Mouse (Mus musculus): ENCODE data around the gene Arhgap24. TPM values are rescaled to one million over a fixed set of nuclear protein-coding genes. Genes with fewer than 3 reads are reported as not detected.

Gene Arhgap24
- polyA plus RNA-seq, 1 experiment from 2014 or later = 10.0 TPM

DNA sequence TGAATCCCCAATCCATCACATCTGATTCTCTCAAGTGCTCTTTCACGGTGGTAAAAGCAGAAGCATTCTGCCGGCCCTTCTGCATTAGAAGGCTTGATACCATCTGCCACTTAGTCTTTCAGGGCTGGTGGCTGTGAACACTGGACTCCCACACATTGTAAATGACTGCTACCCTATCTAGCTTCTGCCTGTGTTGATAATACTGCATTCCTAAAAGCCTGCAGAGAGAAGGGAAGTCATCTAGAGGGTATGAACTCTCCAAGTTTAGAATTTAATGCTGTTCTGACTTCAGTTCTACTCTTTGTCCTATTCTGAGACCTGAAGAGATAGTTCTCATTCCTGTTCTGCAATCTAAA is 271.1 kb downstream of the Arhgap24 start:
- Histone ChIP-seq H3K27ac (replicated peaks; ENCODE audit: low read depth, low read length) (no peak overlapping the region), H3K36me3 (replicated peaks; ENCODE audit: control insufficient read depth, insufficient read depth, low read depth, low read length) (no peaks in the 10 kb centered on the region), H3K27me3 (ENCODE audit: control insufficient read depth, insufficient read depth, low read length) (no peaks in the 10 kb centered on the region), H3K4me2 (ENCODE audit: low read depth, low read length) (no peak overlapping the region), H3K4me3 (ENCODE audit: low read depth, low read length) (no peak overlapping the region), H3K9ac (replicated peaks; ENCODE audit: low read length) (no peak overlapping the region), H3K9me3 (replicated peaks; ENCODE audit: control insufficient read depth, low read length) (no peaks in the 10 kb centered on the region), H3K4me1 (ENCODE audit: control insufficient read depth, insufficient read depth, low read length) (no peaks in the 10 kb centered on the region)
- no peak for DNase-seq (ENCODE audit: low spot score)
- no peak for ATAC-seq (replicated peaks; ENCODE audit: insufficient number of reproducible peaks, low FRiP score, low TSS enrichment, low read depth)
- 26% methylated on average over 2 of the region's 2 CpGs for WGBS

DNA sequence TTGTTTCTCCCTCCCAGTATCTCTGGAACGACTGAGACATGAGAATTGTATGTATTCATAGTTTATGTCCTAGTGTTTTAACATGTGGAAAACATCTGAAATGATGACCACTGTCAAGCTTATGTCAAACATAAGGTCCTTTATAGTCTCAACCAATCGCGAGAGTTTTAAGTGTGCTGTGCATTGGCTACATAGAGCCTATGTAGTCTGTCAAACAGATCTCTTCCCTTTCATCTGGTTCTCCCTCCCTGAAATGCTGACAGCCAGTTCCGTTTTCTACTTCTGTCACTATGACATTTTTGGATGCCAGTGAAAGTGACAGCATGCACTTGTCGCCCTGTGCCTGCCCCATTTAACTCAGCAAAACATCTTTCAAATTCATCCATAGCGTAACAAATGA is 275.8 kb downstream of the Arhgap24 start:
- ATAC-seq (replicated peaks; ENCODE audit: insufficient number of reproducible peaks, low FRiP score, low TSS enrichment, low read depth) = no peak
- no peak overlapping the region for H3K9ac ChIP-seq (replicated peaks; ENCODE audit: low read length)
- no peak overlapping the region for H3K27ac ChIP-seq (replicated peaks; ENCODE audit: low read depth, low read length)
- no peaks in the 10 kb centered on the region for H3K4me1 ChIP-seq (ENCODE audit: control insufficient read depth, insufficient read depth, low read length)
- WGBS = 83% methylated on average over 6 of the region's 6 CpGs
- no peak overlapping the region for H3K4me3 ChIP-seq (ENCODE audit: low read depth, low read length)
- H3K36me3 ChIP-seq (replicated peaks; ENCODE audit: control insufficient read depth, insufficient read depth, low read depth, low read length) = no peaks in the 10 kb centered on the region
- no peak for DNase-seq (ENCODE audit: low spot score)
- no peaks in the 10 kb centered on the region for H3K27me3 ChIP-seq (ENCODE audit: control insufficient read depth, insufficient read depth, low read length)
- no peaks in the 10 kb centered on the region for H3K9me3 ChIP-seq (replicated peaks; ENCODE audit: control insufficient read depth, low read length)
- H3K4me2 ChIP-seq (ENCODE audit: low read depth, low read length) = no peak overlapping the region

GRCm38 (mm10) chr5:102765694-102766093 is 284.5 kb downstream of the Arhgap24 start:
- Histone ChIP-seq H3K9ac (replicated peaks; ENCODE audit: low read length) (no peak overlapping the region), H3K36me3 (replicated peaks; ENCODE audit: control insufficient read depth, insufficient read depth, low read depth, low read length) (no peaks in the 10 kb centered on the region), H3K4me2 (ENCODE audit: low read depth, low read length) (no peak overlapping the region), H3K27me3 (ENCODE audit: control insufficient read depth, insufficient read depth, low read length) (no peaks in the 10 kb centered on the region), H3K4me3 (ENCODE audit: low read depth, low read length) (no peak overlapping the region), H3K4me1 (ENCODE audit: control insufficient read depth, insufficient read depth, low read length) (no peaks in the 10 kb centered on the region), H3K9me3 (replicated peaks; ENCODE audit: control insufficient read depth, low read length) (no peaks in the 10 kb centered on the region), H3K27ac (replicated peaks; ENCODE audit: low read depth, low read length) (no peak overlapping the region)
- DNase-seq (ENCODE audit: low spot score) = no peak
- 76% methylated on average over 10 of the region's 10 CpGs for WGBS
- ATAC-seq (replicated peaks; ENCODE audit: insufficient number of reproducible peaks, low FRiP score, low TSS enrichment, low read depth) = no peak

GRCm38 (mm10) chr5:102766311-102767057 is 285.3 kb downstream of the Arhgap24 start:
- H3K9ac ChIP-seq (replicated peaks; ENCODE audit: low read length) = no peak overlapping the region
- no peak for ATAC-seq (replicated peaks; ENCODE audit: insufficient number of reproducible peaks, low FRiP score, low TSS enrichment, low read depth)
- WGBS = 76% methylated on average over 6 of the region's 6 CpGs

DNA sequence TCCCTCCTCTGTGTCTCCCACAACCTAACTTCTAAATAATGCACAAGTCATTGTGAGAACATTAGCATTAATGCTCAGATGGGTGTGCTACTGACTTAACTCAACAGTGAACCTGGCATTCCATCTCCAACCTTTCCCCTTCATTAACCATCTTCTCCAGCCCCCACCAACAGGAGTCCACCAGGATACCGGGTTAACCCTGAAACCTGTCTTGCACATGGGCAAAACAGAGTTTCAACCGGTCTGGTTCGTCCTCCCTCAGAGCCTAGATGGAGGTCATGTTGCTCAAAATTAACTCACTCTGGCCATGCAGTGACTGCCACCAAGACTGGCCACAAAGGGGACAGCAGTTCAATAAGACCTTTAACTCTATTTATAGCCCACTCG is 285.9 kb downstream of the Arhgap24 start:
- Histone ChIP-seq H3K4me1 (ENCODE audit: control insufficient read depth, insufficient read depth, low read length) (no peaks in the 10 kb centered on the region), H3K4me2 (ENCODE audit: low read depth, low read length) (no peak overlapping the region), H3K36me3 (replicated peaks; ENCODE audit: control insufficient read depth, insufficient read depth, low read depth, low read length) (no peaks in the 10 kb centered on the region), H3K4me3 (ENCODE audit: low read depth, low read length) (no peak overlapping the region), H3K27ac (replicated peaks; ENCODE audit: low read depth, low read length) (no peak overlapping the region), H3K27me3 (ENCODE audit: control insufficient read depth, insufficient read depth, low read length) (no peaks in the 10 kb centered on the region), H3K9ac (replicated peaks; ENCODE audit: low read length) (no peak overlapping the region), H3K9me3 (replicated peaks; ENCODE audit: control insufficient read depth, low read length) (no peaks in the 10 kb centered on the region)
- ATAC-seq (replicated peaks; ENCODE audit: insufficient number of reproducible peaks, low FRiP score, low TSS enrichment, low read depth) (no peak), DNase-seq (ENCODE audit: low spot score) (no peak)
- WGBS = 84% methylated on average over 4 of the region's 4 CpGs

More at GRCm38 (mm10) chr5:102766311-102767057, 285.3 kb downstream of the Arhgap24 start:
- peak; percentile 67 for DNase-seq (ENCODE audit: low spot score)
- Histone ChIP-seq H3K4me3 (ENCODE audit: low read depth, low read length) (no peak overlapping the region), H3K4me1 (ENCODE audit: control insufficient read depth, insufficient read depth, low read length) (no peaks in the 10 kb centered on the region), H3K9me3 (replicated peaks; ENCODE audit: control insufficient read depth, low read length) (no peaks in the 10 kb centered on the region), H3K27ac (replicated peaks; ENCODE audit: low read depth, low read length) (no peak overlapping the region), H3K4me2 (ENCODE audit: low read depth, low read length) (no peak overlapping the region), H3K36me3 (replicated peaks; ENCODE audit: control insufficient read depth, insufficient read depth, low read depth, low read length) (no peaks in the 10 kb centered on the region), H3K27me3 (ENCODE audit: control insufficient read depth, insufficient read depth, low read length) (no peaks in the 10 kb centered on the region)

GRCm38 (mm10) chr5:102767822-102768221 is 286.6 kb downstream of the Arhgap24 start:
- H3K27ac ChIP-seq (replicated peaks; ENCODE audit: low read depth, low read length) = no peak overlapping the region
- no peaks in the 10 kb centered on the region for H3K4me1 ChIP-seq (ENCODE audit: control insufficient read depth, insufficient read depth, low read length)
- no peaks in the 10 kb centered on the region for H3K36me3 ChIP-seq (replicated peaks; ENCODE audit: control insufficient read depth, insufficient read depth, low read depth, low read length)
- H3K4me3 ChIP-seq (ENCODE audit: low read depth, low read length) = no peak overlapping the region
- ATAC-seq (replicated peaks; ENCODE audit: insufficient number of reproducible peaks, low FRiP score, low TSS enrichment, low read depth) (no peak), DNase-seq (ENCODE audit: low spot score) (no peak)
- H3K9me3 ChIP-seq (replicated peaks; ENCODE audit: control insufficient read depth, low read length) = no peaks in the 10 kb centered on the region
- H3K9ac ChIP-seq (replicated peaks; ENCODE audit: low read length) = no peak overlapping the region
- WGBS = 81% methylated on average over 7 of the region's 7 CpGs
- no peaks in the 10 kb centered on the region for H3K27me3 ChIP-seq (ENCODE audit: control insufficient read depth, insufficient read depth, low read length)
- no peak overlapping the region for H3K4me2 ChIP-seq (ENCODE audit: low read depth, low read length)

GRCm38 (mm10) chr5:102768385-102769080 is 287.3 kb downstream of the Arhgap24 start:
- Histone ChIP-seq H3K9ac (replicated peaks; ENCODE audit: low read length) (no peak overlapping the region), H3K4me2 (ENCODE audit: low read depth, low read length) (no peak overlapping the region), H3K4me1 (ENCODE audit: control insufficient read depth, insufficient read depth, low read length) (no peaks in the 10 kb centered on the region), H3K4me3 (ENCODE audit: low read depth, low read length) (no peak overlapping the region), H3K36me3 (replicated peaks; ENCODE audit: control insufficient read depth, insufficient read depth, low read depth, low read length) (no peaks in the 10 kb centered on the region), H3K27me3 (ENCODE audit: control insufficient read depth, insufficient read depth, low read length) (no peaks in the 10 kb centered on the region), H3K9me3 (replicated peaks; ENCODE audit: control insufficient read depth, low read length) (no peaks in the 10 kb centered on the region), H3K27ac (replicated peaks; ENCODE audit: low read depth, low read length) (no peak overlapping the region)
- WGBS = 66% methylated on average over 12 of the region's 12 CpGs
- DNase-seq (ENCODE audit: low spot score) (no peak), ATAC-seq (replicated peaks; ENCODE audit: insufficient number of reproducible peaks, low FRiP score, low TSS enrichment, low read depth) (no peak)

DNA sequence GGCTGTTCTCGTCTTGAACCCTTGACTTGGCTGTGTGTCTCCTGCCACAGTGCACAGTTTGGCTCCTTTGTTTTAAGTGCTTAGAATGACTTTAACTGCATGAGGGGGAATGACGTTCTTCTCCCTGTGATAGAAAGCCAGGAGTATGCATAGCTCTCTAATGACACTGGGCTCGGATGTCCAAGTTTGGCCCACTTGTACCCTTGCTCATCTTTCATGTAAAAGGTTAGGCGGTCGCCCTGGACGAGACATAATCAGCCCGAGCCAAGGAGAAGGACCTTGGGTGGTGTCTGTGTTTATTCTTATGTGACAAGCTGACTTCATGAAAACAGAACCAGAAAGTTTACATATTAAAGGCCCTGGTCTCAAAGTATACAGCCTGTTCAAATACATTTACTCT is 289.4 kb downstream of the Arhgap24 start:
- H3K4me1 ChIP-seq (ENCODE audit: control insufficient read depth, insufficient read depth, low read length) = no peaks in the 10 kb centered on the region
- no peak for DNase-seq (ENCODE audit: low spot score)
- H3K4me2 ChIP-seq (ENCODE audit: low read depth, low read length) = no peak overlapping the region
- H3K27ac ChIP-seq (replicated peaks; ENCODE audit: low read depth, low read length) = no peak overlapping the region
- H3K9me3 ChIP-seq (replicated peaks; ENCODE audit: control insufficient read depth, low read length) = no peaks in the 10 kb centered on the region
- no peak overlapping the region for H3K9ac ChIP-seq (replicated peaks; ENCODE audit: low read length)
- no peaks in the 10 kb centered on the region for H3K27me3 ChIP-seq (ENCODE audit: control insufficient read depth, insufficient read depth, low read length)
- WGBS = 73% methylated on average over 7 of the region's 7 CpGs
- no peak overlapping the region for H3K4me3 ChIP-seq (ENCODE audit: low read depth, low read length)
- ATAC-seq (replicated peaks; ENCODE audit: insufficient number of reproducible peaks, low FRiP score, low TSS enrichment, low read depth) = no peak
- H3K36me3 ChIP-seq (replicated peaks; ENCODE audit: control insufficient read depth, insufficient read depth, low read depth, low read length) = no peaks in the 10 kb centered on the region

Measured in embryonic facial prominence, embryonic 11.5 days (tissue).